In genomic region chr10:125917436-125917871, GRCm38 (mm10) we compare ENCODE assay signal across 8 mouse cellular contexts. TPM values are rescaled to one million over a fixed set of nuclear protein-coding genes. Genes with fewer than 3 reads are reported as not detected.
A peak's percentile ranks its signal among the peaks of the same experiment; 100 is the strongest.
DNase-seq lines count a peak whose midpoint lies in the region; ATAC-seq and TF ChIP-seq lines count a peak whose summit lies in the region.

No protein-coding gene starts in this region.

- no peaks in the 10 kb centered on the region for H3K27me3 ChIP-seq in kidney, postnatal 0 days (ENCODE audit: insufficient read depth, low read length)
- H3K27me3 ChIP-seq in embryonic facial prominence, embryonic 11.5 days (ENCODE audit: control insufficient read depth, insufficient read depth, low read length) = no peaks in the 10 kb centered on the region
- no peaks in the 10 kb centered on the region for H3K27me3 ChIP-seq in intestine, embryonic 14.5 days (replicated peaks; ENCODE audit: control insufficient read depth, insufficient read depth, low read length)
- no peaks in the 10 kb centered on the region for H3K27me3 ChIP-seq in neural tube, embryonic 12.5 days (replicated peaks)

- H3K27ac ChIP-seq in kidney, postnatal 0 days = no peak overlapping the region
- H3K27ac ChIP-seq in embryonic facial prominence, embryonic 11.5 days (replicated peaks; ENCODE audit: low read depth, low read length) = no peak overlapping the region
- no peak overlapping the region for H3K27ac ChIP-seq in intestine, embryonic 14.5 days (ENCODE audit: low read depth)
- H3K27ac ChIP-seq in neural tube, embryonic 12.5 days = no peak overlapping the region

- no peak for TF ChIP-seq CTCF in kidney, postnatal 0 days (IDR thresholded peaks at IDR 0.05; ENCODE audit: low read depth)

- H3K9me3 ChIP-seq in kidney, postnatal 0 days (replicated peaks; ENCODE audit: low read length) = no peaks in the 10 kb centered on the region
- no peaks in the 10 kb centered on the region for H3K9me3 ChIP-seq in embryonic facial prominence, embryonic 11.5 days (replicated peaks; ENCODE audit: control insufficient read depth, low read length)
- H3K9me3 ChIP-seq in intestine, embryonic 14.5 days (ENCODE audit: control insufficient read depth, low read length) = no peaks in the 10 kb centered on the region
- no peaks in the 10 kb centered on the region for H3K9me3 ChIP-seq in neural tube, embryonic 12.5 days

- peak; percentile 78 for ATAC-seq in kidney, postnatal 0 days (replicated peaks; ENCODE audit: low FRiP score, low read depth)
- ATAC-seq in embryonic facial prominence, embryonic 11.5 days (replicated peaks; ENCODE audit: insufficient number of reproducible peaks, low FRiP score, low TSS enrichment, low read depth) = peak; percentile 60; the same call in 1 of the 2 replicates
- ATAC-seq in intestine, embryonic 14.5 days (replicated peaks; ENCODE audit: low FRiP score, low TSS enrichment, low read depth) = no peak
- ATAC-seq in neural tube, embryonic 12.5 days (ENCODE audit: low FRiP score, low read depth) = no peak
- no peak for ATAC-seq in inflammation-experienced regulatory T-cells, adult 6 months

- H3K4me2 ChIP-seq in kidney, postnatal 0 days (ENCODE audit: low read length) = peak overlapping the region; percentile 49
- H3K4me2 ChIP-seq in embryonic facial prominence, embryonic 11.5 days (ENCODE audit: low read depth, low read length) = peak overlapping the region; percentile 5; the same call in 1 of the 2 replicates
- H3K4me2 ChIP-seq in intestine, embryonic 14.5 days (ENCODE audit: low read length) = peak overlapping the region; percentile 42
- H3K4me2 ChIP-seq in neural tube, embryonic 12.5 days (replicated peaks) = peak overlapping the region; percentile 47

- WGBS in kidney, postnatal 0 days = 2% methylated on average over 9 of the region's 9 CpGs
- 3% methylated on average over 9 of the region's 9 CpGs for WGBS in embryonic facial prominence, embryonic 11.5 days
- 10% methylated on average over 9 of the region's 9 CpGs for WGBS in intestine, embryonic 14.5 days
- WGBS in neural tube, embryonic 12.5 days = 7% methylated on average over 9 of the region's 9 CpGs

- DNase-seq in kidney, postnatal 0 days (ENCODE audit: low spot score) = no peak
- DNase-seq in kidney, postnatal 10 days = no peak
- DNase-seq in embryonic facial prominence, embryonic 11.5 days (ENCODE audit: low spot score) = peak; percentile 40
- no peak for DNase-seq in intestine, embryonic 14.5 days (ENCODE audit: low spot score)
- no peak for DNase-seq in cerebellum, postnatal 25 days
- DNase-seq in right cerebral cortex, postnatal 25 days = no peak

- no peaks in the 10 kb centered on the region for H3K4me1 ChIP-seq in kidney, postnatal 0 days (replicated peaks; ENCODE audit: insufficient read depth, low read length)
- 0 out of 2 replicates have a peak, but pooled peaks cover 3% of the 10 kb centered on the region for H3K4me1 ChIP-seq in embryonic facial prominence, embryonic 11.5 days (ENCODE audit: control insufficient read depth, insufficient read depth, low read length)
- peaks cover 4% of the 10 kb centered on the region for H3K4me1 ChIP-seq in intestine, embryonic 14.5 days (replicated peaks; ENCODE audit: control insufficient read depth, insufficient read depth, low read length)
- H3K4me1 ChIP-seq in neural tube, embryonic 12.5 days = peaks cover 12% of the 10 kb centered on the region

- H3K36me3 ChIP-seq in kidney, postnatal 0 days (ENCODE audit: insufficient read depth, low read length) = no peaks in the 10 kb centered on the region
- H3K36me3 ChIP-seq in embryonic facial prominence, embryonic 11.5 days (replicated peaks; ENCODE audit: control insufficient read depth, insufficient read depth, low read depth, low read length) = no peaks in the 10 kb centered on the region
- H3K36me3 ChIP-seq in intestine, embryonic 14.5 days (ENCODE audit: control insufficient read depth, insufficient read depth, low read length) = no peaks in the 10 kb centered on the region
- no peaks in the 10 kb centered on the region for H3K36me3 ChIP-seq in neural tube, embryonic 12.5 days

- H3K4me3 ChIP-seq in kidney, postnatal 0 days (replicated peaks; ENCODE audit: low read depth, low read length) = no peak overlapping the region
- H3K4me3 ChIP-seq in embryonic facial prominence, embryonic 11.5 days (ENCODE audit: low read depth, low read length) = no peak overlapping the region
- H3K4me3 ChIP-seq in intestine, embryonic 14.5 days (ENCODE audit: low read depth, low read length) = no peak overlapping the region
- no peak overlapping the region for H3K4me3 ChIP-seq in neural tube, embryonic 12.5 days

- no peak overlapping the region for H3K9ac ChIP-seq in kidney, postnatal 0 days (ENCODE audit: low read depth, low read length)
- no peak overlapping the region for H3K9ac ChIP-seq in embryonic facial prominence, embryonic 11.5 days (replicated peaks; ENCODE audit: low read length)
- H3K9ac ChIP-seq in intestine, embryonic 14.5 days (ENCODE audit: low read length) = no peak overlapping the region
- no peak overlapping the region for H3K9ac ChIP-seq in neural tube, embryonic 12.5 days

RNA-seq across cellular contexts. Expression of gene Lrig3, which starts 48.5 kb away (rescaled TPM):
- polyA plus RNA-seq in kidney, postnatal 0 days (2015; fragmentation: Nextera tagmentation; extraction: Ambion mirVana) = 14.9 and 16.0 TPM in 2 replicates
- polyA plus RNA-seq in embryonic facial prominence, embryonic 11.5 days (2014; fragmentation: Nextera tagmentation; extraction: Ambion mirVana) = 28.6 and 32.9 TPM in 2 replicates
- polyA plus RNA-seq in intestine, embryonic 14.5 days (2014; fragmentation: Nextera tagmentation; extraction: Ambion mirVana) = 23.0 and 29.6 TPM in 2 replicates
- 20.2 and 21.1 TPM in 2 replicates for polyA plus RNA-seq in neural tube, embryonic 12.5 days (2016; fragmentation: Nextera tagmentation; extraction: Ambion mirVana)
- not detected for polyA plus RNA-seq in inflammation-experienced regulatory T-cells, adult 6 months (2017; shearing (Covaris generic))

Comparison
In these comparisons a context has a peak if more than half of its experiments do, and no peak if none do; other contexts are left out.
1. ATAC-seq: peak in kidney, postnatal 0 days (single experiment) and embryonic facial prominence, embryonic 11.5 days (single experiment); none in intestine, embryonic 14.5 days (single experiment), neural tube, embryonic 12.5 days (single experiment) and inflammation-experienced regulatory T-cells, adult 6 months (single experiment).
2. RNA of gene Lrig3, which starts 48.5 kb away (polyA plus RNA-seq): 28.6 to 32.9 TPM in embryonic facial prominence, embryonic 11.5 days, 23.0 to 29.6 TPM in intestine, embryonic 14.5 days, 20.2 to 21.1 TPM in neural tube, embryonic 12.5 days and 14.9 to 16.0 TPM in kidney, postnatal 0 days; not detected in inflammation-experienced regulatory T-cells, adult 6 months; every median in the first group is over 10 times any median in the second.
3. Peak in every context shown above with its lines, with median percentiles within 50 percentile points of each other: H3K4me2 ChIP-seq.